Mouse (Mus musculus) intestine, embryonic 14.5 days (tissue): ENCODE results near the gene Ctsll3. TPM values are rescaled to one million over a fixed set of nuclear protein-coding genes. Genes with fewer than 3 reads are reported as not detected.

Source experiments
- ATAC-seq: fragments of 200-750 bp; cut with Nextera tagmentation; replicated peaks from 2 replicates; pipeline ENCODE4 v1.8.0; 2017; ENCODE audit warnings: low read depth, moderate number of reproducible peaks, moderate TSS enrichment, moderate library complexity; ENCODE audit not compliant: low FRiP score, low TSS enrichment
- DNase-seq: peaks from one replicate; pipeline ENCODE4 v3.0.0-alpha.2; 2018; ENCODE audit warnings: low spot score
- H3K27ac ChIP-seq: fragments of 300-500 bp; sonication (generic); 2 replicates; pipeline ENCODE4 v1.5.1; 2014; ENCODE audit warnings: low read depth, mild to moderate bottlenecking, control low read depth
- H3K27me3 ChIP-seq: fragments of 300-500 bp; sonication (generic); replicated peaks from 2 replicates; pipeline ENCODE4 v1.6.1; 2014; ENCODE audit warnings: low read length, control low read depth; ENCODE audit not compliant: control insufficient read depth, insufficient read depth
- H3K36me3 ChIP-seq: fragments of 300-500 bp; sonication (generic); 2 replicates; pipeline ENCODE4 v1.6.1; 2014; ENCODE audit warnings: low read length, control low read depth; ENCODE audit not compliant: control insufficient read depth, insufficient read depth
- H3K4me1 ChIP-seq: fragments of 300-500 bp; sonication (generic); replicated peaks from 2 replicates; pipeline ENCODE4 v1.6.1; 2014; ENCODE audit warnings: low read length, control low read depth, mixed read lengths; ENCODE audit not compliant: control insufficient read depth, insufficient read depth
- H3K4me2 ChIP-seq: fragments of 300-500 bp; sonication (generic); 2 replicates; pipeline ENCODE4 v1.6.1; 2014; ENCODE audit warnings: low read length
- H3K4me3 ChIP-seq: fragments of 300-500 bp; sonication (generic); 2 replicates; pipeline ENCODE4 v1.5.1; 2014; ENCODE audit warnings: low read depth, low read length, control low read depth, mixed read lengths
- H3K9ac ChIP-seq: fragments of 300-500 bp; sonication (generic); 2 replicates; pipeline ENCODE4 v1.6.1; 2014; ENCODE audit warnings: mild to moderate bottlenecking, low read length
- H3K9me3 ChIP-seq: fragments of 300-500 bp; sonication (generic); 2 replicates; pipeline ENCODE4 v1.6.1; 2016; ENCODE audit warnings: low read length, control low read depth; ENCODE audit not compliant: control insufficient read depth
- WGBS: fragments of 180-500 bp; shearing (Covaris S2); extraction: QIAGEN DNeasy Blood & Tissue Kit; methylation state at CpG from one replicate; pipeline ENCODE4 v1.1.7; 2014; 5-methylcytosine and 5-hydroxymethylcytosine counted together
- polyA plus RNA-seq: library from polyadenylated mRNA; unstranded; fragments of >200 nt; fragmentation: Nextera tagmentation; extraction: Ambion mirVana; gene quantifications from 2 replicates; pipeline ENCODE4 v1.2.1, GENCODE M21; 2014

The Ctsll3 gene
- polyA plus RNA-seq, 1 experiment from 2014 or later: not detected

GRCm38 (mm10) chr13:60759136-60759535, 43.5 kb downstream of the Ctsll3 start:
- Histone ChIP-seq H3K27me3 (no peaks in the 10 kb centered on the region), H3K4me2 (no peak overlapping the region), H3K9ac (no peak overlapping the region), H3K27ac (no peak overlapping the region), H3K36me3 (peaks cover 40% of the 10 kb centered on the region), H3K4me1 (no peaks in the 10 kb centered on the region), H3K9me3 (no peaks in the 10 kb centered on the region), H3K4me3 (no peak overlapping the region)
- DNase-seq: peak; percentile 75
- no peak for ATAC-seq
- 46% methylated on average over 6 of the region's 6 CpGs for WGBS

DNA sequence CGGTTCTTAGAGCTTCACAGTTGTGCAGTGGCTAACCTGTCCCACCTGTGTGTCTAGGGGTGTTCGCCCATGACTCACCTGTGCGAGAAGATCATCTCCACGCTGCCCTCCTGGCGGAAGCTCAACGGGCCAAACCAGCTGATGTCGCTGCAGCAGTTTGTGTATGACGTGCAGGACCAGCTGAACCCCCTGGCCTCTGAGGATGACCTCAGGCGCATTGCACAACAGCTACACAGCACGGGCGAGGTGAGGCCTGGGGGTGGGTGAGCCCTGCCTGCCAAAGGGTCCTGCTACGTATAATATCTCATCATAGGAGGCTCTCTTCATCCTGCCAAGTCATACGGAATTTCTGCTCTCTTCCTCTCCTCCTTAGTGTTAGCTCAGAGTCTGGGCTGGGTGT, 45.4 kb downstream of the Ctsll3 start:
- no peaks in the 10 kb centered on the region for H3K27me3 ChIP-seq
- peaks cover 51% of the 10 kb centered on the region for H3K36me3 ChIP-seq
- no peaks in the 10 kb centered on the region for H3K4me1 ChIP-seq
- no peak overlapping the region for H3K4me2 ChIP-seq
- no peak for DNase-seq
- H3K4me3 ChIP-seq: no peak overlapping the region
- H3K9ac ChIP-seq: no peak overlapping the region
- 87% methylated on average over 13 of the region's 13 CpGs for WGBS
- ATAC-seq: no peak
- no peak overlapping the region for H3K27ac ChIP-seq
- H3K9me3 ChIP-seq: no peaks in the 10 kb centered on the region

- Histone ChIP-seq H3K27ac (no peak overlapping the region), H3K4me1 (no peaks in the 10 kb centered on the region), H3K4me3 (no peak overlapping the region), H3K36me3 (peaks cover 56% of the 10 kb centered on the region), H3K4me2 (no peak overlapping the region), H3K9ac (no peak overlapping the region), H3K27me3 (no peaks in the 10 kb centered on the region), H3K9me3 (no peaks in the 10 kb centered on the region)
- WGBS: 26% methylated on average over 2 of the region's 2 CpGs
- ATAC-seq (no peak), DNase-seq (no peak)
Observed at GRCm38 (mm10) chr13:60755251-60755650, 47.4 kb downstream of the Ctsll3 start.

GRCm38 (mm10) chr13:60753216-60753615, 49.4 kb downstream of the Ctsll3 start:
- 93% methylated on average over 6 of the region's 6 CpGs for WGBS
- Histone ChIP-seq H3K27ac (no peak overlapping the region), H3K9ac (no peak overlapping the region), H3K36me3 (peaks cover 65% of the 10 kb centered on the region), H3K4me3 (no peak overlapping the region), H3K4me2 (no peak overlapping the region), H3K9me3 (no peaks in the 10 kb centered on the region), H3K27me3 (no peaks in the 10 kb centered on the region), H3K4me1 (no peaks in the 10 kb centered on the region)
- ATAC-seq (no peak), DNase-seq (no peak)

GRCm38 (mm10) chr13:60750930-60751329, 51.7 kb downstream of the Ctsll3 start:
- H3K27me3 ChIP-seq: no peaks in the 10 kb centered on the region
- H3K4me1 ChIP-seq: no peaks in the 10 kb centered on the region
- H3K9me3 ChIP-seq: no peaks in the 10 kb centered on the region
- no peak for DNase-seq
- H3K4me3 ChIP-seq: no peak overlapping the region
- no peak overlapping the region for H3K4me2 ChIP-seq
- WGBS: 92% methylated on average over 7 of the region's 7 CpGs
- no peak overlapping the region for H3K9ac ChIP-seq
- no peak for ATAC-seq
- H3K36me3 ChIP-seq: peaks cover 53% of the 10 kb centered on the region
- H3K27ac ChIP-seq: no peak overlapping the region

DNA sequence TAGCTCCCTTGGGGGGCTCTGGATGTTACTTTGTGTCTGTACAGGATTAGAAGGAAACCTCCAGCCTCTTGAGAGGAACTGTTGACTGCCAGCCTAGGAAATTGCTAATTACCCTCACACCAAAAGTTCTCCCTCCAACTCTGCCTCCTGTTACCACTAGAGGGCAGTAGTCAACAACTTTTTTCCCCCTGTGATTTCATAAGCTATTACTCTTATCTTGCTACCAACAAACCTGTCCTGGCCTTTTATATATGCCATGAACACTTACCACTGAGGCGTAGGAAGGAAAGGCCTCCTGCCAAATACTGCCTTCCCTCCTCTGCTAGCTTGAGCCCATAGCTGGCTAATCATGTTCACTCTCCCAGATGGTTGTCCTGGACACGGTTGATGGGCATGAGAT, 54.1 kb downstream of the Ctsll3 start:
- DNase-seq: no peak

More for the DNA sequence above, 54.1 kb downstream of the Ctsll3 start:
- Histone ChIP-seq H3K4me1 (no peaks in the 10 kb centered on the region), H3K4me3 (no peak overlapping the region), H3K36me3 (peaks cover 43% of the 10 kb centered on the region), H3K4me2 (no peak overlapping the region), H3K9me3 (no peaks in the 10 kb centered on the region), H3K27me3 (no peaks in the 10 kb centered on the region), H3K9ac (no peak overlapping the region), H3K27ac (no peak overlapping the region)
- 89% methylated on average over 2 of the region's 2 CpGs for WGBS
- ATAC-seq: no peak

Other genes starting within 250 kb of the Ctsll3 start
- 14.8 and 15.0 TPM in 2 replicates for gene Dapk1, start 200.9 kb downstream of the Ctsll3 start, polyA plus RNA-seq
- gene BC051665, start 16.5 kb downstream of the Ctsll3 start, polyA plus RNA-seq: not detected in 2 replicates
- gene 4930486L24Rik, start 61.6 kb upstream of the Ctsll3 start, polyA plus RNA-seq: 0.13 and 0.20 TPM in 2 replicates
- gene Gm49392, start 94.0 kb upstream of the Ctsll3 start, polyA plus RNA-seq: not detected in 2 replicates
- gene Ctla2b, start 94.6 kb upstream of the Ctsll3 start, polyA plus RNA-seq: 3.7 TPM in 2 replicates
- not detected in 2 replicates for gene Tpbpb, start 102.0 kb upstream of the Ctsll3 start, polyA plus RNA-seq
- 0.59 TPM in 1 of 2 replicates, not detected in the other for gene Gm49393, start 132.7 kb upstream of the Ctsll3 start, polyA plus RNA-seq
- gene Gm49391, start 133.7 kb upstream of the Ctsll3 start, polyA plus RNA-seq: 1.4 and 1.7 TPM in 2 replicates
- gene Ctla2a, start 133.8 kb upstream of the Ctsll3 start, polyA plus RNA-seq: 25.3 and 29.5 TPM in 2 replicates
- gene Tpbpa, start 139.1 kb upstream of the Ctsll3 start, polyA plus RNA-seq: not detected in 2 replicates
- gene Ctsj, start 203.1 kb upstream of the Ctsll3 start, polyA plus RNA-seq: not detected in 2 replicates
- gene Ctsq, start 237.8 kb upstream of the Ctsll3 start, polyA plus RNA-seq: not detected in 2 replicates